Mouse (Mus musculus): Measurements from ENCODE around the gene Senp7. TPM values are rescaled to one million over a fixed set of nuclear protein-coding genes. Genes with fewer than 3 reads are reported as not detected.
"Not testable (repeated sequence)": the region's sequence is repeated elsewhere in the genome, so short reads cannot be mapped to it uniquely, and the experiment has no call there.

The Senp7 gene
- total RNA-seq, 1 experiment: 6.2 TPM

DNA sequence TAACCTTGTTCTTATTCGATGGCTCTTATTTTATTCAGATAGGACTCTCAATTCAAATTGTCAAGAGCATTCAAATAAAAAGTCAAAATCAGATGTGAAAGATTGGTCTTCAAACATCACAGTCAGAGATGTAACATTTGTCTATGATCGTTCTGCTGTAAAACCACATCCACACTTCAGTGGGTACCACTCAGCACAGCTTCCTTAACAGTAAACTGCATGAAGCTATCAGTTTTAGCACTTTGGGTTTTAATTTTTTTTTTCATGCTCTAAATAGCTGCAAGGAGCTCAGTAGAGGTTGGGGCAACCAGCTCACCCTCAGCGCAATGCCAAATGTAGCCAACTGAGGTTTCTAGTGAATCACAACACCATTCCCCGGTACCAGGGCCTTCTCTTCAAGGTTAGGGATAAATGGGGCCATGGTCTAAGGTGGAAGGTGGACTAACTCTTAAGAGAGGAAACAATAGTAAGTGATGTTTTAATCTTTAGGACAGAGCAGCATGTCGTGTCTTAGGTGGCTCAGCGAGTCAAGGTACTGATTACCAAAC is 20.5 kb downstream of the Senp7 start:
- no peak for TF ChIP-seq ZC3H11A (IDR thresholded peaks at IDR 0.05; ENCODE audit: borderline replicate concordance, low read depth, low read length)
- no peak for TF ChIP-seq CHD2 (IDR thresholded peaks at IDR 0.05; ENCODE audit: low read depth, low read length)
- TF ChIP-seq MAFK (IDR thresholded peaks at IDR 0.05; ENCODE audit: insufficient read depth, low read depth, low read length): no peak
- no peak overlapping the region for H3K4me3 ChIP-seq (ENCODE audit: insufficient read depth in 1 of 2, low read depth in 1 of 2, low read length in 2 of 2, poor library complexity in 1 of 2, severe bottlenecking in 1 of 2)
- H3K9me3 ChIP-seq (ENCODE audit: control insufficient read depth, insufficient read depth, low read depth, low read length): no peaks in the 10 kb centered on the region
- H3K4me1 ChIP-seq (ENCODE audit: control insufficient read depth in 2 of 2, insufficient read depth in 2 of 2, low read length in 2 of 2, poor library complexity in 1 of 2): peaks cover 0 to 8% of the 10 kb centered on the region in 2 experiments; a peak in 3 of 4 replicates
- no peak overlapping the region for H3K27ac ChIP-seq (ENCODE audit: insufficient read depth, low read depth, low read length, poor library complexity, severe bottlenecking)
- no peak for DNase-seq (ENCODE audit: low read depth, low spot score)
- no peaks in the 10 kb centered on the region for H3K36me3 ChIP-seq (ENCODE audit: control insufficient read depth, insufficient read depth, low read length, poor library complexity, severe bottlenecking)
- no peak overlapping the region for H3K9ac ChIP-seq (ENCODE audit: insufficient read depth, low read depth, low read length, poor library complexity, severe bottlenecking)
- in situ Hi-C loops (cut with MboI; ENCODE audit: low sequenced_read_pairs in 2 of 2, unreplicated experiment in 2 of 2): no loop called here

DNA sequence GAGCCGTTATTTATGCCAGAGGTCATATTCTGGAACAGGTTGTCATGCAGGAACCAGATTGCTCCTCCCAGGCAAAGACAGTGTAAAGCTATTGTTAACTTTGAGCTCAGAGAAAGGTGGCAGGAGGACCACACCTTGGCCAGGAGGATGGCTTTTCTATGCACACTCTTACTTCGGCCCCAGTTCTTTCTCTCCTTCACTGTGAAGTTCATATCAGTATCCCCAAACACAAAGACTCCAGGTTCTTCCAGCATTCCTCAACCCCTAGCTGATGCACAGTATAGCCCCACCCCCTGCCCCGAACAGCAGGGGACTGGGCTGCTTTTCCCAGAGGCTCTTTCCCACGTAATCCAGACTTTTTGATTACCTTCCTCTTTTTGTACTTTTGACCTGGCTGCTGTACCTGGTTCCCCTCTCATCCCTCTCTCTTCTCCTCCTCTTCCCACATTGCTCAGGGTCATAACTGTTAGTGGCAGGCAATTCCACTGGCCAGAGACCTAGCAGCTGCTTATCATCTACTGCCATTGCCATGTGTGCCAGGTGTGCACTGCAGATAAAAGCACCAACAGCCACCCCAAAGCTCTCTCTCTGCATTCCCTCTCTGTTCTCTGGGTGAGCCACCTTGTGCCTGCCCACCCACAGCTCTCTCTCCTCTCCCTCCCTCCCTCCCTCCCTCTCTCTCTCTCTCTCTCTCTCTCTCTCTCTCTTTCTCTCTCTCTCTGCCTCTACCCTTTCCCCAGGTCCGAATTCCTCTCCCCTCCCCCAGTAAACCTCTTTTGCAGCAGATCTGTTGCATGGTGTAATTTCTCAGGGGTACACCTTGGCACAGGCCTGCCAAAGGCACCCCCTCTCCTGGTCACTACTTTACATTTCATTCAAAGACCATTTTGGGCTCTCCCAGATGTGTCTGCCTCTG is 23.4 kb downstream of the Senp7 start:
- H3K9ac ChIP-seq (ENCODE audit: insufficient read depth, low read depth, low read length, poor library complexity, severe bottlenecking): no peak overlapping the region
- DNase-seq (ENCODE audit: low read depth, low spot score): peak; percentile 42
- no peak overlapping the region for H3K4me3 ChIP-seq (ENCODE audit: insufficient read depth in 1 of 2, low read depth in 1 of 2, low read length in 2 of 2, poor library complexity in 1 of 2, severe bottlenecking in 1 of 2)
- peaks cover 0 to 14% of the 10 kb centered on the region in 2 experiments; a peak in 3 of 4 replicates for H3K4me1 ChIP-seq (ENCODE audit: control insufficient read depth in 2 of 2, insufficient read depth in 2 of 2, low read length in 2 of 2, poor library complexity in 1 of 2)
- H3K36me3 ChIP-seq (ENCODE audit: control insufficient read depth, insufficient read depth, low read length, poor library complexity, severe bottlenecking): no peaks in the 10 kb centered on the region
- H3K9me3 ChIP-seq (ENCODE audit: control insufficient read depth, insufficient read depth, low read depth, low read length): no peaks in the 10 kb centered on the region
- in situ Hi-C loops (cut with MboI; ENCODE audit: low sequenced_read_pairs in 2 of 2, unreplicated experiment in 2 of 2): no loop called here
- TF ChIP-seq CHD2 (IDR thresholded peaks at IDR 0.05; ENCODE audit: low read depth, low read length): no peak
- no peak for TF ChIP-seq ZC3H11A (IDR thresholded peaks at IDR 0.05; ENCODE audit: borderline replicate concordance, low read depth, low read length)
- TF ChIP-seq HCFC1 (IDR thresholded peaks at IDR 0.05; ENCODE audit: borderline replicate concordance, insufficient read depth, low read length): no peak
- TF ChIP-seq MAFK (IDR thresholded peaks at IDR 0.05; ENCODE audit: insufficient read depth, low read depth, low read length): no peak
- TF ChIP-seq ZNF384 (IDR thresholded peaks at IDR 0.05; ENCODE audit: low read depth, low read length): no peak
- H3K27ac ChIP-seq (ENCODE audit: insufficient read depth, low read depth, low read length, poor library complexity, severe bottlenecking): no peak overlapping the region

DNA sequence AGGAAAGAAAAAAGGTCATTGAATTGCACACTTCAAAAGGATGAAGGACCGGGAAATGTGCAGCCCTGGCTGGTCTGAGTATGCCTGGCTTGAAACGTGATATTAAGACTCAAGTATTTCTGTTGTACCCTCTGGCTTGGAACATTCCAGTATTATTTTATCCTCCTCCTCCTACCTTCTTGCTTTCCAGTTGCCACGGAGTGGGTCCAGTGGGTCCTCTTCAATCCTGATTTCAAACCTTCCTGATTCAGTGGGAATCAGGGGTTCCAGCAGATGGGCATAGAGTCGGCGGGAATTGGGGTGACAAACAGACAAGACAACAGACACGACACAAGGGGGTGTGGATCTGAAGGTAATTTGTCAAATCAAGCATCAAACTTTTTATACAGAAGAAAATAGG is 24.4 kb downstream of the Senp7 start:
- in situ Hi-C loops (cut with MboI; ENCODE audit: low sequenced_read_pairs in 2 of 2, unreplicated experiment in 2 of 2): no loop called here
- no peak overlapping the region for H3K9ac ChIP-seq (ENCODE audit: insufficient read depth, low read depth, low read length, poor library complexity, severe bottlenecking)
- DNase-seq (ENCODE audit: low read depth, low spot score): no peak

DNA sequence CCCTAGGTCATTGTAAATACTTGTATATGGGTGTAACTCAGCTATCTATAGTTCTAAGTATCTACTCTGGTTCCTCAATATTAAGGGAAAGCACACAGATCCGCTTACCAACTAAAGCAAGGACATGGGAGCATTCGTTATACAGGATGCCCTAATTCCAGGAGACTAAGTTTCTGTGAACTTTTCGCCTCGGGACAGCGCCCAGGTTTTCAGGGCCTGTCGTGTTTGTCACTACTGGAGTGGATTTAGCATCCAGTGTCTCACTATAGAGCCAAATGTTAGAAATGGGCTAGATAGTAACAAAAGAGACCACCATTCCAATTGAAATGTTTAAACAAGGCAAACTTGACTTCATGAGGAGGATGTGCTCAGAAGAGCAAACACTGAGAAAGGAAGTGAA is 25.0 kb downstream of the Senp7 start:
- H3K27ac ChIP-seq (ENCODE audit: insufficient read depth, low read depth, low read length, poor library complexity, severe bottlenecking); H3K9ac ChIP-seq (ENCODE audit: insufficient read depth, low read depth, low read length, poor library complexity, severe bottlenecking); H3K36me3 ChIP-seq (ENCODE audit: control insufficient read depth, insufficient read depth, low read length, poor library complexity, severe bottlenecking); H3K4me3 ChIP-seq (ENCODE audit: insufficient read depth in 1 of 2, low read depth in 1 of 2, low read length in 2 of 2, poor library complexity in 1 of 2, severe bottlenecking in 1 of 2); H3K9me3 ChIP-seq (ENCODE audit: control insufficient read depth, insufficient read depth, low read depth, low read length); DNase-seq (ENCODE audit: low read depth, low spot score); in situ Hi-C loops (cut with MboI; ENCODE audit: low sequenced_read_pairs in 2 of 2, unreplicated experiment in 2 of 2): not testable (repeated sequence)
- peaks cover 0 to 14% of the 10 kb centered on the region in 2 experiments; a peak in 3 of 4 replicates for H3K4me1 ChIP-seq (ENCODE audit: control insufficient read depth in 2 of 2, insufficient read depth in 2 of 2, low read length in 2 of 2, poor library complexity in 1 of 2)

More for the DNA sequence above, 24.4 kb downstream of the Senp7 start:
- Histone ChIP-seq H3K4me1 (ENCODE audit: control insufficient read depth in 2 of 2, insufficient read depth in 2 of 2, low read length in 2 of 2, poor library complexity in 1 of 2) (peaks cover 0 to 14% of the 10 kb centered on the region in 2 experiments; a peak in 3 of 4 replicates), H3K4me3 (ENCODE audit: insufficient read depth in 1 of 2, low read depth in 1 of 2, low read length in 2 of 2, poor library complexity in 1 of 2, severe bottlenecking in 1 of 2) (no peak overlapping the region), H3K27ac (ENCODE audit: insufficient read depth, low read depth, low read length, poor library complexity, severe bottlenecking) (no peak overlapping the region), H3K9me3 (ENCODE audit: control insufficient read depth, insufficient read depth, low read depth, low read length) (no peaks in the 10 kb centered on the region), H3K36me3 (ENCODE audit: control insufficient read depth, insufficient read depth, low read length, poor library complexity, severe bottlenecking) (no peaks in the 10 kb centered on the region)
- TF ChIP-seq CHD2 (IDR thresholded peaks at IDR 0.05; ENCODE audit: low read depth, low read length) (no peak), ZNF384 (IDR thresholded peaks at IDR 0.05; ENCODE audit: low read depth, low read length) (no peak), MAFK (IDR thresholded peaks at IDR 0.05; ENCODE audit: insufficient read depth, low read depth, low read length) (no peak), ZC3H11A (IDR thresholded peaks at IDR 0.05; ENCODE audit: borderline replicate concordance, low read depth, low read length) (no peak), HCFC1 (IDR thresholded peaks at IDR 0.05; ENCODE audit: borderline replicate concordance, insufficient read depth, low read length) (no peak)
